Mouse (Mus musculus): ENCODE results near the gene Ank3.

Gene Ank3

DNA sequence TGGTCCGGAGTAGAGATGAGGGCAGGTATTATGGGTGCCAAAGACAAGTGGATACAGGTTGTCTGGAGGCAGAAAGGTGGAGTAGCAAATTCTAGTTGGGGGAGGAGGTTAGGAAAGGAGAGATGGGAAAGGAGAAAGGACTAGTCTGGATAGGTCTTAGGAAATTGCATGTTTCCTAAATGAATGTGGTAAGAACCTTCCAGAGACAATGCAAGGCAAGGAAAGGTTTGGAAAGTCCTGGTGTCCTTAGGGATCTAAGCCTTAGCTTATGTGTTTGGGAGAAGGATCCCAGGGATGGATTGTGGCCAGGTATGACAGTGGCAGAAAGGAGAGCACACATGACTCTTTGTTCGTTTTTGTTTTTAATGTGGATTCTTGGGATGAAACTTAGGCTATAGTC, 139.7 kb downstream of the Ank3 start:
- DNase-seq, result no peak

DNA sequence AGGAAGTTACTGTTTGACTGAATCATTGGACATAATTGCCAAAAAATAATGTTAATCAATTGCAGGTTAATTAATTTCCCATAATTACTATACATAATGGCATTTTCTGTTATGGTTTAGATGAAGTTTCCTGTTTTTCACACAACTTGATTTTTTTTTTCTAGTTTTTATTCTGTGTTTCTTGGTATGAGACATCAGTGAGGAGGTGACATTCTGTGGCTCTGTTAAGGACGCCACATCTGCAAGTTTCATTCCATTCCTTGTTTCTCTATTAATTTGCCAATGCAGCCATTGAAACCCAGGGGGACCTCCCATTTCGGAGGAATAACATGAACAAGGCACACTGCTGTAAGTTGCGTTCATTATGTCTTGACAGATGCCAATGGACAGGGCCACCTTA, 143.9 kb downstream of the Ank3 start:
- DNase-seq, result no peak

DNA sequence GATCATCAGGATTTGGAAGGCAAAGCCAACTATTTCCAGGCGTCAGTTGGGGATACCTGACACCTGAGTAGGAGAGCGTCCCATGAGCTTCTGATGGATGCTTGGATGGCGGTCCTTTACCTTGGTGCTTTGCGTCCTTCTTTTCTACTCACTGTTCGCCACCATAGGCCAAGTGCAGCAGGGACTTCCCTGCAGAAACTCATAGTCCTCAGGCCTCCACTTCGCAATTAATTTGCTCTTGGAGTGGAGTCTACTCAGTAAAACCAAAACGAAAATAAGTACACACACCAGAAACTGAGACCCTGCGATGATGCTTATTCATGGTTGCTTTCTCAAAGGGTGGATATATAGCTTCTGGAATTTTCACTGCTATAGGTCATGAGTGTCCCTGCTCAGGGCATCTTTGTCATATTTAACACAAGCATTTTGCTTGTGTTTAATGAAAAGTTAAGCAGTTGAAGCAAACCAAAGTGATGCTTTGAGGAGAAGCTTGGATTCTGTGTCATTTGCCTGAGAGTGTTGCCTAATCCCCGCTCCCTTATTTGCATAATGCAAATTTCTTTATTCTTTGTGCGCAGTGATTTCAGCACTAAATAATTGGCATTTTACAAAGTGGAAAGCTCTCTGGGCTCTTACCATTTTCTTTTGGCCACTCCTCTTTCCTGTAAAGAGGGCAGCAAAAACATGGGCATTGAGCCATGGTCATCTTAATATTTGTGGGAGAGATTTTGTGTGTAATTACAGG, 145.5 kb downstream of the Ank3 start:
- DNase-seq, result no peak

DNA sequence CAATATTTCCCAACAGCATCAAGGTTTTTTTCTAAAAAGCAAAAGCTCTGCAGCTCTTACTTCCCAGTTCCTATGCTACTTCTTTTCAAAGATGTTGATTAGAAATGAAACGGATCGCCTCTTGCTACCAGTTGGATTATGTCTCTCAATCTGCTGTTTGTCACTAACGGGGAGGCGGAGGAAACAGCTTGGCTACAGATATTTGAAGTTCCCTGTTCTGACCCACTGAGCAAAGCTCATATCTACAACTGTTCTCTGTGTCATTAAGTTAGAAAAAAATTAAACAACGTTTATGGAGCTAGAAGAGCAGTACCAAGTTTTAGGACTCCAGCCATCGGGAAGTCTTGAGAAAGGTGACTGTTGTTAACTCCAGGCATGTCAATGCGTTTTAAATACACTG, 146.1 kb downstream of the Ank3 start:
- DNase-seq, result no peak

DNA sequence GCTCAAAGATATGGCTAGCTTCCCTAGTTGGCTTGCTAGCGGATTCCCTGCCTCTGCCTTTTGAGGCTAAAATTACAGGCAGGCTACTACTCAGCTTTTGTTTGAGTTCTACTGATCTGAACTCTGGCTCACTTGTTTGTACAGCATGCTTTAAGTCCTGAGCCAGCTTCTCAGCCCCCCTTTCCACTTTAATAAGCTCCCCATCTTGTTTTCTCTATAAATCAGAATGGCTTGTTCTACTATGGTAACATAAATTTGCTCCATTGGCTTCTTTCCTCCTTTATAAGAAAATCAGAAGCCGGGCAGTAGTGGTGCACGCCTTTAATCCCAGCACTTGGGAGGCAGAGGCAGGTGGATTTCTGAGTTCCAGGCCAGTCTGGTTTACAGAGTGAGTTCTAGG, 147.4 kb downstream of the Ank3 start:
- no peak for DNase-seq

DNA sequence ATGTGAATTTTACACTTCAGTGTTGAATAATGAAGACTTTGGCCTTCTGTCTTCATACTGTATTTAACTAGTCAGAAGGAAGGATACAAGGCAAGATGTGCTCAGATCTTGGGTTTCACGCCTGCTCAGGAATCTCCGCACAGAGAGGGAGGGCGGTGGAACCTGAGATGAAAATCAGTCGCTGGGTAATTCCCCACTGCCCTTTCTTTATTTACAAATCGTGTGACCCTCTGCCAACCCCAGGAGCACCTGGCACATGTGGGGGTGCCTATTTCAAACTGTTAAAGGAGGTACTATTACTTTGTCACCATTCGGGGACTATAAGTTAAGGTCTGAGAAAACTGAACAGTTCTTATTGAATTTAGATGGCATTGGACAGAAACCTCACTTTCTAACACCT, 148.1 kb downstream of the Ank3 start:
- no peak for DNase-seq

DNA sequence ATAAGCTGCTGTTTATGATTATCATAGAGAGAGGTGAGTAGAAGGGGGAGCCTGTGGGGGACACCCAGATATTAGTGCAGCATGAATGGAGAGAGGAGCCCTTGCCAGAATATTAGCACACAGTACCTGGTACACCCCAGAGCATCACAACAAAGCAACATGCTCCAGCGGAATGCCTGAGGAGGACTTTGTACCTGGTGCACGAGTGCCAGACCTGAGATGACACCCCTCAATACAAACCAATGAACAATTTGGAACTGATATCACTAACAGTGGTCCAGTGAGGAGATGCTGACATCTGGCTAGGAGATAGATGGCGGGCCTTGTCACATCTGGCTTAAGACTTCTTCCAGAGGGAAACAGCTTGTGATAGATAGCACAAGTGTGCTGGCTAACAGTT, 150.2 kb downstream of the Ank3 start:
- DNase-seq, result no peak

DNA sequence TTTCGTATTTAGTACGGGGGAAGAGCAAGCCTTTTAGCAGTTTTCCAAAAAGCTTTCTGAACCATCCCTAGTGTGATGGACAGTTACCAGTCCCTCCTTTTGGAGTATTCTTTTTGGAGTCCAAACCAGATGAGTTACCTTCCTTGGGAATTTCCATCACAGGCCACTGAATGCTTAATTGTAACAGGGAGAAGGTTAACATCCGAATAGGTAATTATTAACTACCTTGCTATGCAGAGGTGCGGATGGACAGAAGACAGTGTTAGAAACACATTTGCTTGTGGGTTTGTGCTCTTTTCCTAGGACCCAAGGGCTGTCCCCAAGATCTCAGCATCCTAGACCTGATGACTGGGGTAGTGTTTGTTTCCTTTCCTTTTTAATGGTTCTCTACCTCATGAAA, 150.6 kb downstream of the Ank3 start:
- no peak for DNase-seq

DNA sequence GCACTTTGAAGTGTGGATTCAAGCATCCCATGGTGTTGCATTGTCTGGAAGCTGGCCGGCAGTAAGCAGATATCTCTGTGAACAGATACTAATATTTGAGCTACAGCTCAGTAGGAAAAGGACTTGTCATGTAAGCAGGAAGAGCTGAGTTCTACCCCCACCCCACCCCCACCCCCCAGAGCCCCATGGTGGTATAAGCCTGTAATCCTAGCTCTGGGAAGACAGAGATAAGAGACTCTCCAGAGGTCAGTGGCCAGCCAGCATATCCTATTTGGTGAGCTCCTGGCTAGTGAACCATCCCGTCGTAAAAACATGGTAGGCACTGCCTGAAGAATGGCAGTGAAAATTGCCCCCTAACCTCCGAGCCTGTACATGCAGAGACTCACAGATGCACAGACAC, 152.3 kb downstream of the Ank3 start:
- no peak for DNase-seq

DNA sequence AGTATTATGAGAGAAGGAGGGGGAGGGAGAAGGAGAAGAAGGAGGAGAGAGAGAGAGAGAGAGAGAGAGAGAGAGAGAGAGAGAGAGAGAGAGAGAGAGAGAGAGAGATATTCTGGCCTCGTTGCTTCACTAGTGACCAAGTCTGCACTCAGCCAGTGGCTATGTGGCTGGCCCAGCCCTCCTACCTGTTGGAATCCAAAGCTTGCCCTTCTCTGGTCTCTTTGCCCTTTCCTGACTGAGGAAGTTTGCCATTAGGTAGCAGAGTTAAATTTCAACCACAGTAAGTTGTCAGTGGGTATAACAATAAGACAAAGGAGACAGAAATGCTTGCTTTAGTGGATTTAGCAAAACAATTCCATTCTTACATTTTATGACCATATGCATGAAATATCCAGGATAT, 154.5 kb downstream of the Ank3 start:
- DNase-seq, result no peak

DNA sequence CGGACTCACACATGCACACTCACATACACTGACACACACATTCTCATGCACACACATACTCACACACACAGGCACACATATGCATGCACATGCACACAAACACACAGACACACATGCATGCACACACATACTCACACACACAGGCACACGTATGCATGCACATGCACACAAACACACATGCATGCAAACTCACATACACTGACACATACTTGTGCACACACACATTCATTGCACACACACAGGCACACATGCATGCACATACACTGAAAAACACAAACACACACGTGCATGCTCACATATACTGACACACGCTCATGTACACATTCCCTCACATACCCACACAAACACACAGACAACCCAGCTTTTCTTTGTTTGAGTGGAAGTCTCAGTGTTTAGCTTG, 157.0 kb downstream of the Ank3 start:
- DNase-seq, result no peak

DNA sequence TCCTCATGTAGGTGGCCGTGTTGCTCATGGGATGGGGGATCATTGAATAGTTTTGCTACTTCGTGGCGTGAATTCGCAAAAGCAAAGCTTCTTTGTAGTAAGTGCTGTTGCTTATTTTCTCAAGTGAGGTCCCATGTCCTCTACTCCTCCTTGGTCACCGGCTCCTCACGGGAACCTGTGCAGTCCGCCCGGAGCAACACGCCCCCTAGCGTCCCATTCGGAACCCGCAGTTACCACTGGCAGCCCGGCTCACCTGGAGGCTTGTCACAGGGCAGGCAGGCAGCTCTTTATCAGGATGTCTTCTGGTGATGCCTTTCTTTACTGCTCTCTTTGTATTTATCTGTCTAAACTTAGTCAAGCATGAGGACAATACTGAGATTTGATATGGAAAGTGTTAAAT, 157.7 kb downstream of the Ank3 start:
- DNase-seq, result peak; percentile 68

DNA sequence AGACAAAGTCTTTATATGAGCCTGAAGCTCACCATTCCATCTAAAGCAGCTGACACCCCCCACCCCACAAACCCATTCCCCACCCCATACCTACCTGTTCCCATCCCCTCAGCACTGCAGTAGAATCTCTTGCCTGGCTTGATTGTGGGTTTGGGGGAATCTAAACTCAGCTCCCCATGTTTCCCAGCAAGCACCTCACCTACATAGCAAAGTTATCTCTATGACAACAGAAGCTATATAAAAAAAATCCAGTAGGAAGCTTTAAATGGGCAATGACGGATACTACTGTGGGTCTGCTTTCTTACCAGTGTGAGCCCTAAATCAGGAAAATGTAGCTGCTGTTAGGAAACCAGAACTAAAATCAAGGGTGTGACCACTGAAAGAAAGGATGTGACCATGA, 161.7 kb downstream of the Ank3 start:
- no peak for DNase-seq

DNA sequence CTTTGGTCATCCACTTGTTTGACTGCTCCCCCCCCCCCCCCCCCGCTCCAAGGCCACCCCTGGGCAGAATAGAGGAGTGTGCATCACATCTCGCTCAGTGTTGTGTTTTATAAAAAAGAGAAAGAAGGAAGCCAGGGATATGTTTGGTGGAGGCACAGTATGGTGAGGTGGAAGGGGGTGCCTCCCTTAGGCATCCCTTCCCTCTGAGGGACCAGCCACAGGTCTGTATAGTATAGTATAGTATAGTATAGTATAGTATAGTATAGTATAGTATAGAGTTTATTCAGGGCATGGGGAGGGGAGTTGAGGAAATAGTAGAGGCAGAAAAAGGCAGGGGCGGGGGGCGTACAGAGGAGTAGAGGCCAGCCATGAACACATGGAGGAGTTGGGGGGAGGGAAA, 164.4 kb downstream of the Ank3 start:
- DNase-seq, result no peak

DNA sequence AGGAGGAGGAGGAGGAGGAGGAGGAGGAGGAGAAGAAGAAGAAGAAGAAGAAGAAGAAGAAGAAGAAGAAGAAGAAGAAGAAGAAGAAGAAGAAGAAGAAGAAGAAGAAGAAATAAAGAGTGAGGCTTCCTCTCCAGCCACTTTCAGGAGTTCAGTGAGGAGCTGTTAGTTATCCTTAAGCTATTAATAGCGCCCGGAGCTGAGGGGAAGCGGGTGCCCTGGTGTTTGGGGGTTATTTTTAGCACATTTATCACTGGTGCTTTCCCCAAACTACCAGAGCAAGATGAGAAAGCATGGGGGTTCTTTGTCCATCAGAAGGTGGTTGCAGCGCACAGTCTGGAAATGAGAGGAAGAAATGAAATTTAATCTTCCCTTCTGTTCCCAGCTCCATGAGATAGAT, 166.5 kb downstream of the Ank3 start:
- no peak for DNase-seq

DNA sequence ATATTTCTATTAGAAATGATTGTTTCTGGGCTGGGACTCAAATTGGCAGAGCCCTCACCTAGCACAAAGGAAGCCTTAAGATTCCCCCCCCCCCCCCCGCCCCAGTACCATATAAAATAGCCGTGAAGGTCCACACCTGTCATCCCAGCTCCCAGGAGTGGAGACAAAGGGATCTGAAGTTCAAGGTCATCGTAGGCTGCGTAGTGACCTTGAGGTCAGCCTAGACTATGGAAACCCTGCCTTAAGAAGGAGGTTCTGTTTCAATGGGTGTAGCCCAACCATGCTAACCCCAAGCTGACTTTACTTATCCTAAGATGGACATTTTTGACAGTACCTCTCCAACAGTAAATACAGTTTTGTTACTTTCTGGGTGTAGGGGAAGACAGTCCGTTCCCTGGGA, 170.4 kb downstream of the Ank3 start:
- DNase-seq, result no peak

DNA sequence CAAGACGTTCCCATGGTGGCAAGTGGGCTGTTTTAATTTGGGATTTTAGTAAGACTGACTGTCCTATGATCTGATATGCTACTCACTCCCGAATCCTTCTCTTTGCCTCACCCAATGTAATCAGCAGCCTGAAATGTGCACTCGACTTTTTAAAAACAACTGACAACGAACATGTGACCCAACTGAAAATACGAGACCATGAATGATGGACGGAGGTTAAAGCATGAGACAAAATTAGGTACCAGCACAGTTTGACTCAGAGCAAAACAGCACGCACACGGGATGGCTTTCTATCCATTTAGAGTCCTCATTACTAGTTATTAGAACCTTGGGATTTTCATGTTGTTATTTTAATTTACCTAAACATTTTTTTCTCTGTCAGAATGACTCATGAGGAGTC, 171.2 kb downstream of the Ank3 start:
- no peak for DNase-seq

DNA sequence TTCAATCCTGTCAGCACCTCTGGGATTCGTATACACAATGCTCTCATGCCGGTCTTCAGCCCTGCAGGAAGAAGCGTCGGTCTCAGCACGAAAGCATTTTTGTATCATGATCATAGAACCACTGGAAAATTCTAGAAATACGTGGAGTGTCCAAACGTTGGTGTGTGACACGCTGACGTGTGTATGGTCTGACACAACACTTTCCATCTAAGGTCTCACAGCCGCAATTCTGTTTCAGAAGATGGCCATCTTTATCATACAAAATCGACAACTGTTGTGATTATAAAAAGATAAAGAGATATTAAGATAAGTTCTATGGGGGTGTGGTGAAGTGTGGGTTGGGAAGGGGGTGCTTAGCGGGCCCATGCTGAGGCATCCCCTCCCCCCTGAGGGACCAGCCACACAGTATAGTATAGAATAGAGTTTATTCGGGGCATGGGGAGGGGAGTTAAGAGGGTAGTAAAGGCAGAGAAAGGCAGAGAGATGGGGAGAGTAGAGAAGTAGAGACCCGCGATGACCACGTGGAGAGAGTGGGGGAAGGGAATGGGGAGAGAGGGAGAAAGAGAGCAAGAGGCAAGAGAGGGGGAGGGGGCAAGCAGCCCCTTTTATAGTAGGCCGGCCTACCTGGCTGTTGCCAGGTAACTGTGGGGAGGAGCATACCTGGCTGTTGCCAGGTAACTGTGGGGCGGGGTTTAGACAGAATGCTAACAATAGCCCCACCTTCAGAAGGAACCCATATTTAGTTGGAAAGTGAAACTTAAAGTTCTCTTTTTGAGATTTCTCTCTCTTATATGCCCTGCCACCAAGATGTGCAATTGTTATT, 172.1 kb downstream of the Ank3 start:
- DNase-seq, result no peak

DNA sequence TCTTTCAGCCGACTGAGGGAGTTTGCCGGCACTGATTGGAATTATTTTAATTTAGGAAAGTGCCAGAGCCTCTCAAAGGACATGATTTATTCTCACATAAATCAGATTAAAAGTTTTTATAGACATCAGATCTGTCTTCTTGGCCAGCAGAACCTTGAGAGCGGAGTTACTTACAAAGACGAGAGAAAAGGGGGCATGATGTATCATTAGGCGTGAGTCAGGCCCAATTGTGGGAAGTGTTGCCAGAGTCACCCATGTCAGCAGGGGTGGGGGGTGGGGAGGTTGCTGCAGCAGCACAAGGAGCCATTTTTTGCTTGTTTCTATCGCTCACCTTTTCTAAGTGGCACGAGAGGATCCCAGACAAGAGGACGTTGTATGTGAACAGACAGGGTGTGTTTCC, 172.8 kb downstream of the Ank3 start:
- DNase-seq, result no peak

DNA sequence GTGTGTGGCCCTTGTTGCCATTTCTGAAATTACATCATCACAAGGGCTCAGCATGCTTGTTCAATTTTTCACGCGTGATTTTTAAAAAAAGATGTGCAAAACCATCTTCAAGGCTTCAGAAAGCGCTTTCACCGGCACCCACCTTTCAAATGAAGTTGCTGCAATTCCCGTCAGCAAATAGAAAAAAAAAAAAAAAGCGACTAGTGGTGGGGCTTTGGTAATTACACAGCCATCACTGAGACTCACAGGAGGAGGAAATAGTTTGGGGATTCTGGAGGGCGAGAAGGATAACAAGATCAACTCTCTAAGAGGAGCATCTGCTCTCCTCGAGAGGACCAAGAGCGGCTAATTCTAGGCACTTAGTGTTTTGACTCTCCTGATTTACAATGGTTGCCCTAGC, 173.4 kb downstream of the Ank3 start:
- DNase-seq, result no peak

DNA sequence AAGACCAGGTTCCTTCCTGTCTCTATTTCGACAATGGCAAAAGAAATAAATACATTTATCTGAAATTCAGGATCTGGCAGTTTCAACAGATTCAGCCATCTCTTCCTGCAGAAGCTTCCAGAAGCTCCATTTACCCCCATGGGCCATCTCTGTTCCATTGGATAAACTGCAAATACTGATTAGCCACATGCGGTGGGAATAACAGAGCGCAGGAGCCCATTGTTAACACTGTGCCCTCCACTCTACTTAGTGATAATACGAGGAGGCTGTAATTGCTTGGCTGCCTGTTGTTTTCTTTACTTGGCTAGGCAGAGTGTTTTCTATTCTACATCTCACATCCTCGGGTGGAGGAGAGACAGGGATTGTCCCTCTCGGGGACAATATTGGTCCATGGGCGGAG, 174.5 kb downstream of the Ank3 start:
- DNase-seq, result no peak

DNA sequence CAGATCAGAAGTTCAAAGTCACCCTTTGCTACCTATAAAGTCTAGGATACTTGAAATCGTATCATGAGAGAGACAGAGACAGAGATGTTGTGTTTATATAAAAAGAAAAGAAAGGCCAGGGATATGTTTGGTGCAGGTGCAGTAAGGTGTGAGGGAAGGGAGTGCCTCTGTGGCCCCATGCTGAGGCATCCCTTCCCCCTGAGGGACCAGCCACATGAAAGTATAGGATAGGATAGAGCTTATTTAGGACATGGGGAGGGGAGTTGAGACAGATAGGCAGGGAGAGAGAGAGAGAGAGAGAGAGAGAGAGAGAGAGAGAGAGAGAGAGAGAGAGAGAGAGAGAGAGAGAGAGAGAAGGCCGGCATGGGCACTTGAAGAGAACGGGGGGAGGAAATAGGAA, 175.2 kb downstream of the Ank3 start:
- DNase-seq, result no peak

DNA sequence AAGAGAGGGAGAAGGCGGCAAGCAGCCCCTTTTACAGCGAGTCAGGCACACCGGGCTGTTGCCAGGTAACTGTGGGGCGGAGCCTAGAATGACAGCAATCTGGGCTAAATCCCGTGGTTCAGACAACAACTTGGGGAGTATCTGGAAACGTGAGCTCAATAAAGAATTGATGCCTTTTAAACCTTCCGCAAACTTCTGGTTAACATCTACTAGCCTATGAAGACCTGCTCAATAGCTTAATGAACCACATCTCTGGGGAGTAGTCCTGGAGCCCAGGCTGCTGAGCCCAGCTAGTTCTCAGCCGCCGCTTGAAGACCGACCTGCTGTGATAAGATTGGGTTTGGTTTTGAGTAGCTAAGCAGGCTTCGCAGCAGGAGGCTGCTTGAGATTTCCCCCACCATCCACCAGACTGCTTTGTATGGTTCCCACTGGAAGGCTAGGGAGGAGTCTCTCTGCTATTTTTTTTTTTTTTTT, 175.7 kb downstream of the Ank3 start:
- DNase-seq, result no peak

DNA sequence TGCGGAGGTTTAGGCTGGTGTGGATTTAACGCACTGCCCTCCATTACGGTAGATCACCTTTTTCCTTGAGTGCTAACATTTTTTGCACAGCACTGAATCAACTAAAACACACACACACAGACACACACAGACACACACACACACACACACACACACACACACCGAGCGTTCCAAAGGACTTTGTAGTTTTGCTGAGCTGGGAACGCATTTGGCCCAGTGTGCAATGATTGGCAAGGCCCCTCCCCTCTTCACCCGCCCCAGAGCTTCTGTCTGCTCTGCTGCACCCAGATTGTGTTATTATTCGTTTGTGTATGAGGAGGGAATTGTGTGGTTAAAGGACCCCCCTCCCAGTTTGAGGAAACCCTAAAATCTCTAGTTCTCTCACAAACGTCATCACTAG, 176.3 kb downstream of the Ank3 start:
- no peak for DNase-seq

DNA sequence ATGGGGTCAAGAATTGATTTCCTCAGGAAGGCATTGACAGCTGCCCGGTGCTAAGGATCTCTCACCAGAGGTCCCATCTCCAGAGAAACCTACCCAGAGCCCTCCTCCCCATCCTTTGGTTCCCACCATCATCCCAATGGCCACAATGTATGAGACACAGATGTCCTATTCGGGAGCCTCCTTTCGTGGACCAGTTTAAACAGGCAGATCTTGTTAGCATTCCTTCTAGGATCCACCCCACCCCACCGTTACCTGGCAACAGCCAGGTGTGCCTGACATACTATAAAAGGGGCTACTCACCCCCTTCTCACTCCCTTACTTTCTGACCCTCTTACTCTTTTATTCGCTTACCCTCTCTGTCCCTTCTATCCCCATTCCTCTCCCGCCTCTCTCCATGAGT, 176.9 kb downstream of the Ank3 start:
- no peak for DNase-seq
